Mouse (Mus musculus) forebrain, embryonic 13.5 days (tissue): Measurements from ENCODE around the gene Serp1. TPM values are rescaled to one million over a fixed set of nuclear protein-coding genes. Genes with fewer than 3 reads are reported as not detected.

Experiments
- ATAC-seq: fragments of 200-750 bp; cut with Nextera tagmentation; 2 replicates; pipeline ENCODE4 v1.8.0; 2017
- H3K27ac ChIP-seq: fragments of 300-500 bp; sonication (generic); 2 replicates; pipeline ENCODE4 v1.5.1; 2015; ENCODE audit warnings: inconsistent platforms, mild to moderate bottlenecking, moderate library complexity
- H3K27me3 ChIP-seq: fragments of 300-500 bp; sonication (generic); 2 replicates; pipeline ENCODE4 v1.6.1; 2015; ENCODE audit warnings: mild to moderate bottlenecking, inconsistent platforms
- H3K36me3 ChIP-seq: fragments of 300-500 bp; sonication (generic); 2 replicates; pipeline ENCODE4 v1.6.1; 2015; ENCODE audit warnings: mild to moderate bottlenecking, inconsistent platforms; ENCODE audit not compliant: poor library complexity, severe bottlenecking
- H3K4me1 ChIP-seq: fragments of 300-500 bp; sonication (generic); 2 replicates; pipeline ENCODE4 v1.6.1; 2015; ENCODE audit warnings: inconsistent platforms
- H3K4me2 ChIP-seq: fragments of 300-500 bp; sonication (generic); 2 replicates; pipeline ENCODE4 v1.6.1; 2015; ENCODE audit warnings: inconsistent platforms, mild to moderate bottlenecking, moderate library complexity
- H3K4me3 ChIP-seq: fragments of 300-500 bp; sonication (generic); 2 replicates; pipeline ENCODE4 v1.5.1; 2015; ENCODE audit warnings: mild to moderate bottlenecking, inconsistent platforms
- H3K9ac ChIP-seq: fragments of 300-500 bp; sonication (generic); 2 replicates; pipeline ENCODE4 v1.6.1; 2015; ENCODE audit warnings: mild to moderate bottlenecking, inconsistent platforms
- H3K9me3 ChIP-seq: fragments of 300-500 bp; sonication (generic); replicated peaks from 2 replicates; pipeline ENCODE4 v1.6.1; 2016; ENCODE audit warnings: inconsistent platforms
- WGBS: fragments of 180-500 bp; shearing (Covaris S2); methylation state at CpG from one replicate; pipeline ENCODE4 v1.1.7; 2015; 5-methylcytosine and 5-hydroxymethylcytosine counted together
- polyA plus RNA-seq: library from polyadenylated mRNA; unstranded; fragments of >200 nt; fragmentation: Nextera tagmentation; extraction: Ambion mirVana; gene quantifications from 2 replicates; pipeline ENCODE4 v1.2.1, GENCODE M21; 2015

The Serp1 gene
- polyA plus RNA-seq, 1 experiment from 2014 or later: 99.3 TPM

- no peak for ATAC-seq
These were observed 5.4 kb downstream of the Serp1 start for GRCm38 (mm10) chr3:58520286-58520685.

GRCm38 (mm10) chr3:58519536-58519935 lies 6.2 kb downstream of the Serp1 start:
- H3K4me2 ChIP-seq: no peak overlapping the region
- ATAC-seq: no peak
- no peaks in the 10 kb centered on the region for H3K27me3 ChIP-seq
- no peak overlapping the region for H3K9ac ChIP-seq
- H3K27ac ChIP-seq: no peak overlapping the region
- H3K36me3 ChIP-seq: peaks cover 17% of the 10 kb centered on the region
- no peak overlapping the region for H3K4me3 ChIP-seq
- no peaks in the 10 kb centered on the region for H3K9me3 ChIP-seq
- H3K4me1 ChIP-seq: peaks cover 8% of the 10 kb centered on the region
- WGBS: 73% methylated on average over 3 of the region's 3 CpGs

More at GRCm38 (mm10) chr3:58520286-58520685, 5.4 kb downstream of the Serp1 start:
- Histone ChIP-seq H3K27ac (no peak overlapping the region), H3K36me3 (peaks cover 17% of the 10 kb centered on the region), H3K9ac (no peak overlapping the region), H3K9me3 (no peaks in the 10 kb centered on the region), H3K4me1 (peaks cover 12% of the 10 kb centered on the region), H3K27me3 (no peaks in the 10 kb centered on the region), H3K4me3 (no peak overlapping the region), H3K4me2 (no peak overlapping the region)
- 89% methylated on average over 6 of the region's 6 CpGs for WGBS

- Histone ChIP-seq H3K27ac (no peak overlapping the region), H3K9ac (no peak overlapping the region), H3K4me3 (no peak overlapping the region), H3K4me1 (peaks cover 3% of the 10 kb centered on the region; the same call in 1 of the 2 replicates), H3K4me2 (no peak overlapping the region), H3K27me3 (no peaks in the 10 kb centered on the region), H3K36me3 (peaks cover 17% of the 10 kb centered on the region), H3K9me3 (no peaks in the 10 kb centered on the region)
- no peak for ATAC-seq
- WGBS: 93% methylated on average over 2 of the region's 2 CpGs
These were observed 6.7 kb downstream of the Serp1 start for GRCm38 (mm10) chr3:58518962-58519361.

- 86% methylated on average over 5 of the region's 5 CpGs for WGBS
- no peaks in the 10 kb centered on the region for H3K27me3 ChIP-seq
- no peaks in the 10 kb centered on the region for H3K9me3 ChIP-seq
- no peaks in the 10 kb centered on the region for H3K4me1 ChIP-seq
- no peak overlapping the region for H3K27ac ChIP-seq
- no peak overlapping the region for H3K4me2 ChIP-seq
- no peak for ATAC-seq
- H3K4me3 ChIP-seq: no peak overlapping the region
- no peak overlapping the region for H3K9ac ChIP-seq
- peaks cover 13% of the 10 kb centered on the region for H3K36me3 ChIP-seq
These were observed 7.9 kb downstream of the Serp1 start for GRCm38 (mm10) chr3:58517800-58518199.

- Histone ChIP-seq H3K27ac (no peak overlapping the region), H3K36me3 (peaks cover 9% of the 10 kb centered on the region), H3K4me2 (no peak overlapping the region), H3K4me1 (no peaks in the 10 kb centered on the region), H3K9ac (no peak overlapping the region), H3K27me3 (no peaks in the 10 kb centered on the region), H3K9me3 (no peaks in the 10 kb centered on the region), H3K4me3 (no peak overlapping the region)
- WGBS: 81% methylated on average over 5 of the region's 5 CpGs
- ATAC-seq: no peak
These were observed 8.4 kb downstream of the Serp1 start for GRCm38 (mm10) chr3:58517258-58517657.

- 86% methylated on average over 7 of the region's 7 CpGs for WGBS
- no peaks in the 10 kb centered on the region for H3K9me3 ChIP-seq
- no peaks in the 10 kb centered on the region for H3K27me3 ChIP-seq
- H3K27ac ChIP-seq: no peak overlapping the region
- peaks cover 6% of the 10 kb centered on the region for H3K36me3 ChIP-seq
- H3K4me3 ChIP-seq: no peak overlapping the region
- ATAC-seq: no peak
- H3K9ac ChIP-seq: no peak overlapping the region
- no peaks in the 10 kb centered on the region for H3K4me1 ChIP-seq
- no peak overlapping the region for H3K4me2 ChIP-seq
These were observed 9.1 kb downstream of the Serp1 start for GRCm38 (mm10) chr3:58516602-58516976.

GRCm38 (mm10) chr3:58515947-58516601 lies 9.6 kb downstream of the Serp1 start:
- Histone ChIP-seq H3K27me3 (no peaks in the 10 kb centered on the region), H3K27ac (no peak overlapping the region), H3K4me3 (no peak overlapping the region), H3K9me3 (no peaks in the 10 kb centered on the region), H3K4me1 (no peaks in the 10 kb centered on the region), H3K36me3 (peaks cover under 1% of the 10 kb centered on the region; the same call in 1 of the 2 replicates), H3K9ac (no peak overlapping the region), H3K4me2 (no peak overlapping the region)
- no peak for ATAC-seq
- 96% methylated on average over 1 of the region's 1 CpGs for WGBS

- H3K4me2 ChIP-seq: no peak overlapping the region
- no peak overlapping the region for H3K4me3 ChIP-seq
- H3K9ac ChIP-seq: no peak overlapping the region
- H3K4me1 ChIP-seq: no peaks in the 10 kb centered on the region
- 81% methylated on average over 4 of the region's 4 CpGs for WGBS
- no peaks in the 10 kb centered on the region for H3K27me3 ChIP-seq
- H3K27ac ChIP-seq: no peak overlapping the region
- no peak for ATAC-seq
- H3K9me3 ChIP-seq: no peaks in the 10 kb centered on the region
- H3K36me3 ChIP-seq: no peaks in the 10 kb centered on the region
These were observed 12.2 kb downstream of the Serp1 start for GRCm38 (mm10) chr3:58513483-58513882.

- Histone ChIP-seq H3K9me3 (no peaks in the 10 kb centered on the region), H3K36me3 (no peaks in the 10 kb centered on the region), H3K4me1 (no peaks in the 10 kb centered on the region), H3K27me3 (no peaks in the 10 kb centered on the region), H3K4me3 (no peak overlapping the region), H3K27ac (no peak overlapping the region), H3K9ac (no peak overlapping the region), H3K4me2 (no peak overlapping the region)
- 83% methylated on average over 3 of the region's 3 CpGs for WGBS
- no peak for ATAC-seq
These were observed 13.0 kb downstream of the Serp1 start for GRCm38 (mm10) chr3:58512740-58513139.

- Histone ChIP-seq H3K36me3 (no peaks in the 10 kb centered on the region), H3K27me3 (no peaks in the 10 kb centered on the region), H3K4me2 (no peak overlapping the region), H3K9me3 (no peaks in the 10 kb centered on the region), H3K4me1 (no peaks in the 10 kb centered on the region), H3K27ac (no peak overlapping the region), H3K9ac (no peak overlapping the region), H3K4me3 (no peak overlapping the region)
- no peak for ATAC-seq
These were observed 14.1 kb downstream of the Serp1 start for GRCm38 (mm10) chr3:58511581-58511980.

- no peaks in the 10 kb centered on the region for H3K27me3 ChIP-seq
- H3K4me3 ChIP-seq: no peak overlapping the region
- H3K36me3 ChIP-seq: no peaks in the 10 kb centered on the region
- H3K9me3 ChIP-seq: no peaks in the 10 kb centered on the region
- no peak overlapping the region for H3K9ac ChIP-seq
- 87% methylated on average over 7 of the region's 7 CpGs for WGBS
- no peak for ATAC-seq
- no peaks in the 10 kb centered on the region for H3K4me1 ChIP-seq
- no peak overlapping the region for H3K27ac ChIP-seq
- no peak overlapping the region for H3K4me2 ChIP-seq
These were observed 17.5 kb downstream of the Serp1 start for GRCm38 (mm10) chr3:58508020-58508750.

- Histone ChIP-seq H3K4me2 (no peak overlapping the region), H3K4me3 (no peak overlapping the region), H3K4me1 (no peaks in the 10 kb centered on the region), H3K27me3 (no peaks in the 10 kb centered on the region), H3K9me3 (no peaks in the 10 kb centered on the region), H3K27ac (no peak overlapping the region), H3K36me3 (no peaks in the 10 kb centered on the region), H3K9ac (no peak overlapping the region)
- ATAC-seq: no peak
These were observed 21.0 kb downstream of the Serp1 start for GRCm38 (mm10) chr3:58504676-58505075.
